Mouse (Mus musculus): ENCODE measurements around the gene Foxo3. TPM values are rescaled to one million over a fixed set of nuclear protein-coding genes. Genes with fewer than 3 reads are reported as not detected.

Gene Foxo3
- polyA plus RNA-seq, 1 experiment from 2014 or later: 5.0 TPM

- Histone ChIP-seq H3K27ac (ENCODE audit: low read depth, low read length) (no peak overlapping the region), H3K9ac (ENCODE audit: low read depth, low read length) (no peak overlapping the region), H3K36me3 (ENCODE audit: control insufficient read depth, insufficient read depth, low read length) (peaks cover 4% of the 10 kb centered on the region; the same call in 1 of the 2 replicates), H3K4me3 (ENCODE audit: low read depth, low read length) (no peak overlapping the region), H3K27me3 (ENCODE audit: control insufficient read depth, insufficient read depth, low read length) (no peaks in the 10 kb centered on the region), H3K4me2 (replicated peaks; ENCODE audit: low read depth, low read length) (no peak overlapping the region), H3K9me3 (ENCODE audit: control insufficient read depth, low read length) (no peaks in the 10 kb centered on the region), H3K4me1 (replicated peaks; ENCODE audit: control insufficient read depth, insufficient read depth, low read length) (no peaks in the 10 kb centered on the region)
- DNase-seq (ENCODE audit: low spot score) (no peak), ATAC-seq (ENCODE audit: low FRiP score) (no peak)
- WGBS: 77% methylated on average over 3 of the region's 3 CpGs
These were observed 77.9 kb downstream of the Foxo3 start for GRCm38 (mm10) chr10:42198682-42199081.

DNA sequence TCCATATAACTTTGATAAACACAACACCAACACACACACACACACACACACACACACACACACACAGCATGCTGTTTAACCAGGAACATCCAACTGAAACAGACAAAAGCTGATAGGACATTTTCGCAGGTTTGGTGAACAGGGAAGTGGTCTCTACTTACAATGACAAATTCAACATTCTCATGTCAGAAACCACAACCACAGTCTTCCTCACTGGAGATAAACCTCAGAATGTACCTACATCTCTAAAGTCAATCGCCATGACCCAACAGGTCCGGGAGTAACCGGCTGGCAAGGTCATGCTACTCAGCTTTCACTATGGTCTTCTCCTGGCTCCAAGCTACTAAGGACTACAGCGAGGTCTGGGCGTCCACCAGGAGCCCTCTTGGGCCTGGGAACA is 81.8 kb downstream of the Foxo3 start:
- Histone ChIP-seq H3K9ac (ENCODE audit: low read depth, low read length) (no peak overlapping the region), H3K4me3 (ENCODE audit: low read depth, low read length) (no peak overlapping the region), H3K27ac (ENCODE audit: low read depth, low read length) (no peak overlapping the region), H3K4me1 (replicated peaks; ENCODE audit: control insufficient read depth, insufficient read depth, low read length) (no peaks in the 10 kb centered on the region), H3K9me3 (ENCODE audit: control insufficient read depth, low read length) (no peaks in the 10 kb centered on the region), H3K4me2 (replicated peaks; ENCODE audit: low read depth, low read length) (no peak overlapping the region), H3K36me3 (ENCODE audit: control insufficient read depth, insufficient read depth, low read length) (peaks cover 4% of the 10 kb centered on the region; the same call in 1 of the 2 replicates), H3K27me3 (ENCODE audit: control insufficient read depth, insufficient read depth, low read length) (peaks cover 5% of the 10 kb centered on the region; the same call in 1 of the 2 replicates)
- 90% methylated on average over 6 of the region's 6 CpGs for WGBS
- DNase-seq (ENCODE audit: low spot score): no peak
- no peak for ATAC-seq (ENCODE audit: low FRiP score)

DNA sequence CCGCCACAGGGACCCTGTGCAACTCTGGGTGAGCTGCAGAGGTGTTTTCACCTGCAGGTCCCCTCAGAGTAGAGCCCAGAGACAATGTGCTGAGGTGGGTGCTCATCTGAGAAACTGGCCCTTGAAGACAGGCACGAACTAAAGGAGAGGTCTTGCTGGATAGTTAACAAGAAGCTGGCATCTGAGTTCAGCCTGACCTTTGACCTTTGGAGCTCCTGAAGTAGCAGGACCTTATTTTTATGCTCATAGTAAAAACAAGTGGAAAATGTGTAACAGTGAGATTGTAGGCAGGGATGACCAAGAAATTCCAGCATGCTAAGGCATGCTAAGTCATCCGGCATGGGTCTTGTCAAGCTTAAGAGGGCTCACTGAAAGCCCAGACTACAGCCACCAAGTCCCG is 82.6 kb downstream of the Foxo3 start:
- DNase-seq (ENCODE audit: low spot score): no peak
- no peak overlapping the region for H3K9ac ChIP-seq (ENCODE audit: low read depth, low read length)

GRCm38 (mm10) chr10:42192951-42193350 is 83.6 kb downstream of the Foxo3 start:
- no peaks in the 10 kb centered on the region for H3K9me3 ChIP-seq (ENCODE audit: control insufficient read depth, low read length)
- H3K4me3 ChIP-seq (ENCODE audit: low read depth, low read length): no peak overlapping the region
- H3K4me1 ChIP-seq (replicated peaks; ENCODE audit: control insufficient read depth, insufficient read depth, low read length): no peaks in the 10 kb centered on the region
- H3K9ac ChIP-seq (ENCODE audit: low read depth, low read length): no peak overlapping the region
- DNase-seq (ENCODE audit: low spot score) (no peak), ATAC-seq (ENCODE audit: low FRiP score) (no peak)
- 9% methylated on average over 6 of the region's 6 CpGs for whole genome bisulfite sequencing
- H3K4me2 ChIP-seq (replicated peaks; ENCODE audit: low read depth, low read length): no peak overlapping the region
- no peak overlapping the region for H3K27ac ChIP-seq (ENCODE audit: low read depth, low read length)
- H3K27me3 ChIP-seq (ENCODE audit: control insufficient read depth, insufficient read depth, low read length): peaks cover 5% of the 10 kb centered on the region; the same call in 1 of the 2 replicates
- peaks cover 4% of the 10 kb centered on the region; the same call in 1 of the 2 replicates for H3K36me3 ChIP-seq (ENCODE audit: control insufficient read depth, insufficient read depth, low read length)

More for the DNA sequence above, 82.6 kb downstream of the Foxo3 start:
- Histone ChIP-seq H3K36me3 (ENCODE audit: control insufficient read depth, insufficient read depth, low read length) (peaks cover 4% of the 10 kb centered on the region; the same call in 1 of the 2 replicates), H3K27me3 (ENCODE audit: control insufficient read depth, insufficient read depth, low read length) (peaks cover 5% of the 10 kb centered on the region; the same call in 1 of the 2 replicates), H3K4me2 (replicated peaks; ENCODE audit: low read depth, low read length) (no peak overlapping the region), H3K9me3 (ENCODE audit: control insufficient read depth, low read length) (no peaks in the 10 kb centered on the region), H3K27ac (ENCODE audit: low read depth, low read length) (no peak overlapping the region), H3K4me3 (ENCODE audit: low read depth, low read length) (no peak overlapping the region), H3K4me1 (replicated peaks; ENCODE audit: control insufficient read depth, insufficient read depth, low read length) (no peaks in the 10 kb centered on the region)
- 80% methylated on average over 4 of the region's 4 CpGs for WGBS
- ATAC-seq (ENCODE audit: low FRiP score): no peak

DNA sequence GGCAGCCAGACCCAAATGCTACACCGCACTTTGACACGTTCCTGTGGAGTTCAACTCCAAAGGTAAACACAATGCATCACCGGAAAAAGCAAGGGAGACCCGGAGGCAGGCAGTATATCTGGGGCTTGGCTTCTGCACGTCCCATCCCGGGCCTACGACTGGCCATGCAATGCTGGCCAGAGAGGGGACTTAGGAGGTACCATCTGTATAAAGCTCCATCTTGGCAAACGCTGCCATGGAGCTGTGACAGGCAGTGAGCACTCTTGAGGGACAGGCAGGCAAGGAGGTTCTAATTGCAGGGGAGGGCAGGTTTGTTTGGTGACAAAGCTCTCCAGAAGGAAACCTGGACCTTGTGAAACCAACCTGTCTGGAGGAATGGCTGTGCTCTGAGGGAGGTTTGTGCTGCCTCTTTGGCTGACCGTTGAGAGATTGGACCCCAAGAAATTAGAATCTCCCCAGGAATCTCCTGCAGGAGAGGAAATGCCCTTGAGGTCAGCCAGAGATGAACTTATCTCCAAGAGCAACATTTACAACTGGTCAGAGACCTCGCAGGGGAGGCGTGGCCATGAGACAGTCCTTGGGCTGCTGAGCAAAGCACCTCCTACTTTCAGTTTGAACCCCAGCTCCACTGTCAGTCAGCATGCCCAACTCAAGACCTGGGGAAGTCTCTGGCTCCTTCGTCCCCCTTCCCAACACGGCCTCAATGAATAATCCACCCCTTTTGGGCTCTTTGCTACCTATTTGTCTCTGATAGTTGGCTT is 86.7 kb downstream of the Foxo3 start:
- Histone ChIP-seq H3K27ac (ENCODE audit: low read depth, low read length) (no peak overlapping the region), H3K36me3 (ENCODE audit: control insufficient read depth, insufficient read depth, low read length) (no peaks in the 10 kb centered on the region), H3K9me3 (ENCODE audit: control insufficient read depth, low read length) (no peaks in the 10 kb centered on the region), H3K4me1 (replicated peaks; ENCODE audit: control insufficient read depth, insufficient read depth, low read length) (no peaks in the 10 kb centered on the region), H3K4me3 (ENCODE audit: low read depth, low read length) (no peak overlapping the region), H3K4me2 (replicated peaks; ENCODE audit: low read depth, low read length) (no peak overlapping the region), H3K9ac (ENCODE audit: low read depth, low read length) (no peak overlapping the region), H3K27me3 (ENCODE audit: control insufficient read depth, insufficient read depth, low read length) (peaks cover 5% of the 10 kb centered on the region; the same call in 1 of the 2 replicates)
- ATAC-seq (ENCODE audit: low FRiP score): no peak
- DNase-seq (ENCODE audit: low spot score): no peak
- WGBS: 78% methylated on average over 13 of the region's 13 CpGs

GRCm38 (mm10) chr10:42189037-42189436 is 87.5 kb downstream of the Foxo3 start:
- no peak overlapping the region for H3K9ac ChIP-seq (ENCODE audit: low read depth, low read length)
- H3K4me3 ChIP-seq (ENCODE audit: low read depth, low read length): no peak overlapping the region
- no peaks in the 10 kb centered on the region for H3K36me3 ChIP-seq (ENCODE audit: control insufficient read depth, insufficient read depth, low read length)
- H3K4me1 ChIP-seq (replicated peaks; ENCODE audit: control insufficient read depth, insufficient read depth, low read length): no peaks in the 10 kb centered on the region
- no peaks in the 10 kb centered on the region for H3K9me3 ChIP-seq (ENCODE audit: control insufficient read depth, low read length)
- H3K4me2 ChIP-seq (replicated peaks; ENCODE audit: low read depth, low read length): no peak overlapping the region
- H3K27ac ChIP-seq (ENCODE audit: low read depth, low read length): no peak overlapping the region
- DNase-seq (ENCODE audit: low spot score) (no peak), ATAC-seq (ENCODE audit: low FRiP score) (no peak)
- H3K27me3 ChIP-seq (ENCODE audit: control insufficient read depth, insufficient read depth, low read length): peaks cover 5% of the 10 kb centered on the region; the same call in 1 of the 2 replicates
- 93% methylated on average over 8 of the region's 8 CpGs for WGBS

DNA sequence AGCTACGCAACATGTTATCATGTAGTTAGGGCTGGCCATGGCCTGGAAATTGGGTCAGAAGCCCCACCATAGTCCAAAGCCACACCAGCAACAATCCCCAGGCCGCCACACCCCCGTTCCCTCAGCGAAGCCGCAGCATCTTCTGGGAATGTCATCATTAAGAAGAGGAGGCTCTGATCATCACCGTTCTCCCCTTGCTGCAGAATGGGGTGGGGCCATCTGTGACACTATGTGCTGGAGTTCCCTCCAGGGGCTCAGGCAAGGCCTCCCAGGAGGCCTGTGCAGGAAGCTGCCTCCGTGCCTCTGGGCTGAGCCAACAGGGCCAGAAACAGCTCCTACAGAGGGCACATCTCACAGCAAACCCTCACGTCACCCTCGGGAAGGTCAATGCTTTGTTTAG is 88.5 kb downstream of the Foxo3 start:
- 60% methylated on average over 9 of the region's 9 CpGs for WGBS
- ATAC-seq (ENCODE audit: low FRiP score): no peak
- H3K36me3 ChIP-seq (ENCODE audit: control insufficient read depth, insufficient read depth, low read length): no peaks in the 10 kb centered on the region
- no peak overlapping the region for H3K4me3 ChIP-seq (ENCODE audit: low read depth, low read length)
- H3K4me2 ChIP-seq (replicated peaks; ENCODE audit: low read depth, low read length): no peak overlapping the region
- no peaks in the 10 kb centered on the region for H3K4me1 ChIP-seq (replicated peaks; ENCODE audit: control insufficient read depth, insufficient read depth, low read length)
- no peak overlapping the region for H3K9ac ChIP-seq (ENCODE audit: low read depth, low read length)
- H3K27me3 ChIP-seq (ENCODE audit: control insufficient read depth, insufficient read depth, low read length): peaks cover 5% of the 10 kb centered on the region; the same call in 1 of the 2 replicates
- no peaks in the 10 kb centered on the region for H3K9me3 ChIP-seq (ENCODE audit: control insufficient read depth, low read length)
- H3K27ac ChIP-seq (ENCODE audit: low read depth, low read length): no peak overlapping the region
- DNase-seq (ENCODE audit: low spot score): no peak

- Histone ChIP-seq H3K9ac (ENCODE audit: low read depth, low read length) (no peak overlapping the region), H3K36me3 (ENCODE audit: control insufficient read depth, insufficient read depth, low read length) (no peaks in the 10 kb centered on the region), H3K27me3 (ENCODE audit: control insufficient read depth, insufficient read depth, low read length) (peaks cover 5% of the 10 kb centered on the region; the same call in 1 of the 2 replicates), H3K9me3 (ENCODE audit: control insufficient read depth, low read length) (no peaks in the 10 kb centered on the region), H3K4me1 (replicated peaks; ENCODE audit: control insufficient read depth, insufficient read depth, low read length) (no peaks in the 10 kb centered on the region), H3K4me2 (replicated peaks; ENCODE audit: low read depth, low read length) (no peak overlapping the region), H3K4me3 (ENCODE audit: low read depth, low read length) (no peak overlapping the region), H3K27ac (ENCODE audit: low read depth, low read length) (no peak overlapping the region)
- ATAC-seq (ENCODE audit: low FRiP score) (no peak), DNase-seq (ENCODE audit: low spot score) (no peak)
- WGBS: 86% methylated on average over 9 of the region's 9 CpGs
These were observed 89.6 kb downstream of the Foxo3 start for GRCm38 (mm10) chr10:42186941-42187401.

DNA sequence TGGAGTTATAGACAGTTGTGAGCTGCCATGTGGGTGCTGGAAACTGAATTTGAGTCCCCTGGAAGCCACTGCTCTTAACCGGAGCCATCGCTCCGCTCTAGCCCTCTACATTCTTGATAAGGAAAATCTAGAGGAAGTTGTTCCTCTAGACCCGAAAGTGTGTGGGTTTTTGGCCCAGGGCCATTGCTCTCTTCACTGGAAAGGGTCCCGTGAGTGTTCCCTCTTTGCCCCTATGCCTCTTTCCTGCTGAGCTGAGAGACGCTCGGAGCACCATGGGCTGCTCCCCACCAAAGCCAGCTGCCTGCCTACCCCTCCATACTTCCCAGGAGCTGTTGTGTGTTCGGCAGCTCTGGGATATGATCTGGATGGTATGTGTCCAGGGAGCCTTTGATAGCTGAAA is 96.2 kb downstream of the Foxo3 start:
- ATAC-seq (ENCODE audit: low FRiP score): no peak
- Histone ChIP-seq H3K4me1 (replicated peaks; ENCODE audit: control insufficient read depth, insufficient read depth, low read length) (no peaks in the 10 kb centered on the region), H3K9me3 (ENCODE audit: control insufficient read depth, low read length) (no peaks in the 10 kb centered on the region), H3K27ac (ENCODE audit: low read depth, low read length) (no peak overlapping the region), H3K27me3 (ENCODE audit: control insufficient read depth, insufficient read depth, low read length) (no peaks in the 10 kb centered on the region), H3K9ac (ENCODE audit: low read depth, low read length) (no peak overlapping the region), H3K4me3 (ENCODE audit: low read depth, low read length) (no peak overlapping the region), H3K36me3 (ENCODE audit: control insufficient read depth, insufficient read depth, low read length) (no peaks in the 10 kb centered on the region), H3K4me2 (replicated peaks; ENCODE audit: low read depth, low read length) (no peak overlapping the region)
- no peak for DNase-seq (ENCODE audit: low spot score)
- 93% methylated on average over 8 of the region's 8 CpGs for WGBS

Data from hindbrain, embryonic 11.5 days (tissue).